Mouse (Mus musculus) intestine, embryonic 14.5 days (tissue): ENCODE data around the gene Col6a5. TPM values are rescaled to one million over a fixed set of nuclear protein-coding genes. Genes with fewer than 3 reads are reported as not detected.

Experiments used
- ATAC-seq: fragments of 200-750 bp; cut with Nextera tagmentation; replicated peaks from 2 replicates; pipeline ENCODE4 v1.8.0; 2017; ENCODE audit warnings: low read depth, moderate number of reproducible peaks, moderate TSS enrichment, moderate library complexity; ENCODE audit not compliant: low FRiP score, low TSS enrichment
- DNase-seq: peaks from one replicate; pipeline ENCODE4 v3.0.0-alpha.2; 2018; ENCODE audit warnings: low spot score
- H3K27ac ChIP-seq: fragments of 300-500 bp; sonication (generic); 2 replicates; pipeline ENCODE4 v1.5.1; 2014; ENCODE audit warnings: low read depth, mild to moderate bottlenecking, control low read depth
- H3K27me3 ChIP-seq: fragments of 300-500 bp; sonication (generic); replicated peaks from 2 replicates; pipeline ENCODE4 v1.6.1; 2014; ENCODE audit warnings: low read length, control low read depth; ENCODE audit not compliant: control insufficient read depth, insufficient read depth
- H3K36me3 ChIP-seq: fragments of 300-500 bp; sonication (generic); 2 replicates; pipeline ENCODE4 v1.6.1; 2014; ENCODE audit warnings: low read length, control low read depth; ENCODE audit not compliant: control insufficient read depth, insufficient read depth
- H3K4me1 ChIP-seq: fragments of 300-500 bp; sonication (generic); replicated peaks from 2 replicates; pipeline ENCODE4 v1.6.1; 2014; ENCODE audit warnings: low read length, control low read depth, mixed read lengths; ENCODE audit not compliant: control insufficient read depth, insufficient read depth
- H3K4me2 ChIP-seq: fragments of 300-500 bp; sonication (generic); 2 replicates; pipeline ENCODE4 v1.6.1; 2014; ENCODE audit warnings: low read length
- H3K4me3 ChIP-seq: fragments of 300-500 bp; sonication (generic); 2 replicates; pipeline ENCODE4 v1.5.1; 2014; ENCODE audit warnings: low read depth, low read length, control low read depth, mixed read lengths
- H3K9ac ChIP-seq: fragments of 300-500 bp; sonication (generic); 2 replicates; pipeline ENCODE4 v1.6.1; 2014; ENCODE audit warnings: mild to moderate bottlenecking, low read length
- H3K9me3 ChIP-seq: fragments of 300-500 bp; sonication (generic); 2 replicates; pipeline ENCODE4 v1.6.1; 2016; ENCODE audit warnings: low read length, control low read depth; ENCODE audit not compliant: control insufficient read depth
- WGBS: fragments of 180-500 bp; shearing (Covaris S2); extraction: QIAGEN DNeasy Blood & Tissue Kit; methylation state at CpG from one replicate; pipeline ENCODE4 v1.1.7; 2014; 5-methylcytosine and 5-hydroxymethylcytosine counted together
- polyA plus RNA-seq: library from polyadenylated mRNA; unstranded; fragments of >200 nt; fragmentation: Nextera tagmentation; extraction: Ambion mirVana; gene quantifications from 2 replicates; pipeline ENCODE4 v1.2.1, GENCODE M21; 2014

Col6a5 gene
- polyA plus RNA-seq, 1 experiment from 2014 or later: 0.31 TPM

GRCm38 (mm10) chr9:105884656-105885430 is 75.6 kb downstream of the Col6a5 start:
- 83% methylated on average over 17 of the region's 17 CpGs for WGBS
- Histone ChIP-seq H3K4me1 (no peaks in the 10 kb centered on the region), H3K27me3 (no peaks in the 10 kb centered on the region), H3K4me2 (no peak overlapping the region), H3K9me3 (no peaks in the 10 kb centered on the region), H3K9ac (no peak overlapping the region), H3K4me3 (no peak overlapping the region), H3K36me3 (no peaks in the 10 kb centered on the region), H3K27ac (no peak overlapping the region)
- no peak for DNase-seq
- ATAC-seq: no peak

GRCm38 (mm10) chr9:105880743-105881142 is 79.7 kb downstream of the Col6a5 start:
- Histone ChIP-seq H3K9ac (no peak overlapping the region), H3K4me3 (no peak overlapping the region), H3K36me3 (no peaks in the 10 kb centered on the region), H3K27ac (no peak overlapping the region), H3K4me2 (no peak overlapping the region), H3K9me3 (no peaks in the 10 kb centered on the region), H3K27me3 (no peaks in the 10 kb centered on the region), H3K4me1 (no peaks in the 10 kb centered on the region)
- WGBS: 65% methylated on average over 4 of the region's 4 CpGs
- ATAC-seq (no peak), DNase-seq (no peak)

GRCm38 (mm10) chr9:105878365-105879108 is 81.9 kb downstream of the Col6a5 start:
- H3K9ac ChIP-seq: no peak overlapping the region
- no peaks in the 10 kb centered on the region for H3K36me3 ChIP-seq
- H3K4me1 ChIP-seq: no peaks in the 10 kb centered on the region
- no peak overlapping the region for H3K27ac ChIP-seq
- H3K27me3 ChIP-seq: no peaks in the 10 kb centered on the region
- no peaks in the 10 kb centered on the region for H3K9me3 ChIP-seq
- no peak for ATAC-seq
- no peak overlapping the region for H3K4me2 ChIP-seq
- DNase-seq: no peak
- H3K4me3 ChIP-seq: no peak overlapping the region
- WGBS: 50% methylated on average over 11 of the region's 11 CpGs

GRCm38 (mm10) chr9:105876124-105876523 is 84.3 kb downstream of the Col6a5 start:
- DNase-seq (no peak), ATAC-seq (no peak)
- Histone ChIP-seq H3K4me1 (no peaks in the 10 kb centered on the region), H3K9ac (no peak overlapping the region), H3K36me3 (no peaks in the 10 kb centered on the region), H3K27ac (no peak overlapping the region), H3K9me3 (no peaks in the 10 kb centered on the region), H3K27me3 (no peaks in the 10 kb centered on the region), H3K4me2 (no peak overlapping the region), H3K4me3 (no peak overlapping the region)
- WGBS: 94% methylated on average over 4 of the region's 4 CpGs

- no peaks in the 10 kb centered on the region for H3K36me3 ChIP-seq
Observed at GRCm38 (mm10) chr9:105871643-105872042, 88.8 kb downstream of the Col6a5 start.

GRCm38 (mm10) chr9:105857773-105858172 is 102.7 kb downstream of the Col6a5 start:
- Histone ChIP-seq H3K27ac (no peak overlapping the region), H3K9me3 (no peaks in the 10 kb centered on the region), H3K4me2 (no peak overlapping the region), H3K4me1 (no peaks in the 10 kb centered on the region), H3K4me3 (no peak overlapping the region), H3K36me3 (no peaks in the 10 kb centered on the region), H3K27me3 (no peaks in the 10 kb centered on the region), H3K9ac (no peak overlapping the region)
- WGBS: 9% methylated on average over 6 of the region's 6 CpGs
- peak; percentile 84 for DNase-seq
- ATAC-seq: no peak

More at GRCm38 (mm10) chr9:105871643-105872042, 88.8 kb downstream of the Col6a5 start:
- no peak overlapping the region for H3K27ac ChIP-seq
- H3K9me3 ChIP-seq: no peaks in the 10 kb centered on the region
- H3K4me2 ChIP-seq: no peak overlapping the region
- H3K4me3 ChIP-seq: no peak overlapping the region
- DNase-seq (no peak), ATAC-seq (no peak)
- no peak overlapping the region for H3K9ac ChIP-seq
- H3K27me3 ChIP-seq: no peaks in the 10 kb centered on the region
- no peaks in the 10 kb centered on the region for H3K4me1 ChIP-seq
- WGBS: 67% methylated on average over 14 of the region's 14 CpGs

- no peak for DNase-seq
- H3K27ac ChIP-seq: no peak overlapping the region
- H3K4me1 ChIP-seq: no peaks in the 10 kb centered on the region
- H3K9me3 ChIP-seq: no peaks in the 10 kb centered on the region
- H3K36me3 ChIP-seq: no peaks in the 10 kb centered on the region
- no peak overlapping the region for H3K4me3 ChIP-seq
- no peak for ATAC-seq
- H3K9ac ChIP-seq: no peak overlapping the region
- 70% methylated on average over 1 of the region's 1 CpGs for WGBS
- H3K27me3 ChIP-seq: no peaks in the 10 kb centered on the region
- no peak overlapping the region for H3K4me2 ChIP-seq
Observed at GRCm38 (mm10) chr9:105852778-105853065, 107.7 kb downstream of the Col6a5 start.

GRCm38 (mm10) chr9:105852015-105852777 is 108.2 kb downstream of the Col6a5 start:
- Histone ChIP-seq H3K9me3 (no peaks in the 10 kb centered on the region), H3K27ac (no peak overlapping the region), H3K27me3 (no peaks in the 10 kb centered on the region), H3K4me3 (no peak overlapping the region), H3K4me1 (no peaks in the 10 kb centered on the region), H3K4me2 (no peak overlapping the region), H3K36me3 (no peaks in the 10 kb centered on the region), H3K9ac (no peak overlapping the region)
- ATAC-seq (no peak), DNase-seq (no peak)
- 57% methylated on average over 14 of the region's 14 CpGs for WGBS
